Mouse (Mus musculus) thymus, adult 2 months (tissue): ENCODE measurements around the gene Zfp276. TPM values are rescaled to one million over a fixed set of nuclear protein-coding genes. Genes with fewer than 3 reads are reported as not detected.

Experiments
- DNase-seq: peaks from one replicate; pipeline ENCODE4 v3.0.0; 2021
- H3K27ac ChIP-seq: fragments of 200-500 bp; 2 replicates; pipeline ENCODE4 v1.5.1; 2012; ENCODE audit warnings: low read length, control low read depth; ENCODE audit not compliant: control insufficient read depth, insufficient read depth
- H3K27me3 ChIP-seq: fragments of 200-500 bp; 2 replicates; pipeline ENCODE4 v1.6.1; 2012; ENCODE audit warnings: mild to moderate bottlenecking, low read length, moderate library complexity, mixed read lengths; ENCODE audit not compliant: control insufficient read depth, insufficient read depth
- H3K36me3 ChIP-seq: fragments of 200-500 bp; 2 replicates; pipeline ENCODE4 v1.6.1; 2012; ENCODE audit warnings: mild to moderate bottlenecking, low read length, moderate library complexity; ENCODE audit not compliant: control insufficient read depth, insufficient read depth
- H3K4me1 ChIP-seq: fragments of 200-500 bp; replicated peaks from 2 replicates; pipeline ENCODE4 v1.6.1; 2012; ENCODE audit warnings: low read length; ENCODE audit not compliant: control insufficient read depth, insufficient read depth
- H3K4me3 ChIP-seq: fragments of 200-500 bp; 2 replicates; pipeline ENCODE4 v1.5.1; 2012; ENCODE audit warnings: mild to moderate bottlenecking, low read length, control low read depth, moderate library complexity; ENCODE audit not compliant: control insufficient read depth, insufficient read depth
- CTCF ChIP-seq: fragments of 200-500 bp; IDR thresholded peaks from 2 replicates; pipeline ENCODE4 v1.5.1; 2012; ENCODE audit warnings: mild to moderate bottlenecking, control low read depth, low read length, moderate library complexity, borderline replicate concordance; ENCODE audit not compliant: control insufficient read depth, poor library complexity, insufficient read depth; ENCODE audit errors: extremely low read depth
- POLR2A ChIP-seq: fragments of 200-500 bp; IDR thresholded peaks from 2 replicates; pipeline ENCODE4 v1.6.1; 2012; ENCODE audit warnings: mild to moderate bottlenecking, low read length, control low read depth, moderate library complexity; ENCODE audit not compliant: control insufficient read depth, poor library complexity, insufficient read depth; ENCODE audit errors: extremely low read depth
- WGBS: fragments of 180-500 bp; shearing (Covaris S2); methylation state at CpG from one replicate; pipeline ENCODE4 v1.1.7; 2018; 5-methylcytosine and 5-hydroxymethylcytosine counted together
- polyA plus RNA-seq: library from polyadenylated mRNA; depleted of rRNA; stranded (reverse); fragments of >200 nt; gene quantifications from 2 replicates; pipeline ENCODE4 v1.2.3, GENCODE M21; 2012

Zfp276 gene
- polyA plus RNA-seq, 1 experiment: 82.4 TPM

DNA sequence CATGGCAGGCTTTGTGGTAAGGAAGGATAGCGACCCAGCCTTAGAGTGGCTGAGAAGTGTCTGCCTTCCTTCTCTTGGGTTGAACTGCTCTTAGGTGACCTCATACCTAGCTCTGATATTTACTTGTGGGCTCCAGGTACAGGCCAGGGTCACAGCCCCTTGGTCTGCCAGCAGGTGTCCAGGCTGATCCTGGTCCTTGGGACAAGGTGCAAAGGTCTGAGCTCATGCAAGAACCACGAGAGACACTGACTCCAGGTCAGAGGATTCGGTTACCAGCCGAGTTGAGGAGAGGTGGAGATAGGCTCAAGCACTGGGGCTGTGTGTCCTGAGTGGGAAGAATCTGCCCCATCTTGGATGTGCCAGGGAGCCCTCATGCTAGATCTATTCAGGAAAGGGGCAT is 9.6 kb upstream of the Zfp276 start:
- H3K27me3 ChIP-seq: no peaks in the 10 kb centered on the region
- WGBS: 95% methylated on average over 4 of the region's 4 CpGs
- no peak for DNase-seq
- peaks cover 22% of the 10 kb centered on the region for H3K36me3 ChIP-seq
- no peak for TF ChIP-seq CTCF
- TF ChIP-seq POLR2A: no peak
- no peaks in the 10 kb centered on the region for H3K4me1 ChIP-seq
- no peak overlapping the region for H3K4me3 ChIP-seq
- no peak overlapping the region for H3K27ac ChIP-seq

DNA sequence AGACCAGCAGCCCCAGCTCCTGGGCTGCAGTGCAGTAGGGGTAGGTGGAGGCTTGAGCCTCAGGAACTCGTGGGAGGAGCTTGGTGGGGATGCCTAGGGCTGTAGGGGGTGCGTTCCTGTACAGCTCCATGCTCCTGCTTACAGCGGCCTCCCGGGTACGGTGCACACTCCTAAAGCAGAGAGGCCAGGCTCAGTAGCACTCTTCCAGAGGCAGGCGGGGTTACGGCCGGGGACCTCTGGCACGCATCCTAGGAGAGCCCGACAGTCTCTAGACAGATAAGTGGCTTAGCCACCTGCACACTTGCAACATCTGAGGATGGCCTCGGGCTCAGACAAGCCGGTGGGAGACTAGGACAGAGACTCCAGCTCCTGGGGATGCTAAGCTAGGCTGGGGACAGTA is 8.5 kb upstream of the Zfp276 start:
- no peak for DNase-seq
- WGBS: 95% methylated on average over 12 of the region's 12 CpGs
- no peaks in the 10 kb centered on the region for H3K4me1 ChIP-seq
- H3K36me3 ChIP-seq: peaks cover 22% of the 10 kb centered on the region
- TF ChIP-seq POLR2A (no peak), CTCF (no peak)
- no peaks in the 10 kb centered on the region for H3K27me3 ChIP-seq
- H3K4me3 ChIP-seq: no peak overlapping the region
- H3K27ac ChIP-seq: no peak overlapping the region

DNA sequence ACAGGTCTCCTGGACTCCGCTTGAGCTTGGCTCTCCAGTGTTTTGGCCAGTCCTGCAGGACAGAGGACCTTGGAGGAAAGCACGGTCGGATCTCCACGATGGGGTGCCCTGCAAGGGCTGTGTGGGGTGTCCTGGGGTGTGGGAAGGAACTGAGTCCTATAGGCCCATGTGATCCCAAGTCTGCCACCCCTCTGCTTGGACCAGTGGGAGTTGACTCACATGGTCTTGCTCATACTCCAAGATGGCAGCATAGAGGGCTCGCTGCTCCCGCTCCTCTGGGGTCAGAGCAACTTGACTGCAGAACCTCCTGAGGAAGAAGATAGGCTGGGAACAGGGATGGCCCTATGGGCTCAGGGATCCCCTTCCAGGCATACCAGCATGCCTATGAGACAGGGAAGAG is 6.2 kb upstream of the Zfp276 start:
- WGBS: 100% methylated on average over 6 of the region's 6 CpGs

DNA sequence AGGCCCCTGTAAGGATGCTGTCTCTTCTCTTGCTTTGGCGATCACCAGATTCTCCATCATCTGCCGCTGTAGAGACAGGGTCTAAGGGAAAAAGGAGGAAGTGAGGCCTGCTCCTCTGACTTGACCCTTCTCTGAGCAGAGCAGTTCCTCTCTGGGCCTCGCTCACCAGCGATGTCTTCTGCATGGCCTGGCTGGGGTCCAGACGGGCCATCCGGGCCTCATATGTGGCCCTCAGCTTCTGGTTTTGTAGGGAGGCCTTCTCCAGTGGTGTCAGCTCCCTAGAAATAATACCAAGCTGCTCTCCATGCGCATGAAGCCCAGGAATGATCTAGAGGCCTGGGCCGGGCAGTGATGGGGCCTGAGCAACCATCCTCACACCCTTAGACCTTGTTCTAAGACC is 5.4 kb upstream of the Zfp276 start:
- no peak overlapping the region for H3K27ac ChIP-seq
- H3K36me3 ChIP-seq: peaks cover 22% of the 10 kb centered on the region

More for the DNA sequence above, 6.2 kb upstream of the Zfp276 start:
- H3K4me1 ChIP-seq: no peaks in the 10 kb centered on the region
- no peak overlapping the region for H3K4me3 ChIP-seq
- TF ChIP-seq CTCF (no peak), POLR2A (no peak)
- peaks cover 22% of the 10 kb centered on the region for H3K36me3 ChIP-seq
- no peak overlapping the region for H3K27ac ChIP-seq
- no peaks in the 10 kb centered on the region for H3K27me3 ChIP-seq
- DNase-seq: no peak

DNA sequence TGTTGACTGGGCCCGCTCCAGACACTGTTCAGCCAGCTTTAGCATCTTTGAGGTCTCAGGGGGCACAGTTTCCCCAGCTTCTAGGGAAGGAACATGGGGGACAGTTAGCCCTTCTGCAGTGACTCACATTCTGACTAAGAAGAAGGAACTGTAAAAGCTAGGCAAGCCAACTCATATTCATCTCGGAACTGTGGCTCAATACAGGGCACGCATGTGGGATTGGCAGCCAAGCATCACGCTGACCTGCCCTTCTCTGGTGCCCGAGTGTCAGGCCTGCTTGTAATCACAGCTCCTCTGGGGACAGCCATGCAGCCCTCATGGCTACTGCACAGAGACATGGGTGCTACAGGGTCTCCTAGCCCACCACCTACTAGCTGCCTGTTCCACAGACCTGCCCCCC is 3.1 kb upstream of the Zfp276 start:
- Histone ChIP-seq H3K36me3 (peaks cover 19% of the 10 kb centered on the region), H3K27me3 (no peaks in the 10 kb centered on the region), H3K4me3 (no peak overlapping the region), H3K4me1 (peaks cover 15% of the 10 kb centered on the region), H3K27ac (no peak overlapping the region)
- 96% methylated on average over 5 of the region's 5 CpGs for WGBS
- no peak for DNase-seq
- TF ChIP-seq CTCF (no peak), POLR2A (no peak)

More for the DNA sequence above, 5.4 kb upstream of the Zfp276 start:
- Histone ChIP-seq H3K4me3 (no peak overlapping the region), H3K4me1 (peaks cover 5% of the 10 kb centered on the region), H3K27me3 (no peaks in the 10 kb centered on the region)
- TF ChIP-seq CTCF (no peak), POLR2A (no peak)
- DNase-seq: no peak
- WGBS: 81% methylated on average over 8 of the region's 8 CpGs

DNA sequence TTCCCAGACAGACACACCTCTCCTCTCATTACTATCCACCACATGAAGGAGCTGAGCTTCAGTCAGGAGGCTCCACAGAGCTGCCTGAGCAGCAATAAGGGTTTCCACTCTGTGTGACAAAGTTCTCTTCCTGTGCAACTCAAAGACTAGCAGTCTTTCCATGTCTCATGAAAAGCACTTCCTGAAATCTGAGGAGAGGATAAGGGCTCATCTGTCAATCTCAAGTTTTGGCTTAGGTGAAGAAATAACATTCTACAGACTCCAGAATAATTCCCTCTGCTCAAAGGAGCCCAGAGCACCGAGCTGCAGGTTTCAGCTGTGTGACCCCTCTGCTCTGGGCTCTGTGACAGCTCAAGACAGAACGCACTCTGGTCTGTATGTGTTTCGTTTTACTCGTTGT is 1.1 kb upstream of the Zfp276 start:
- Histone ChIP-seq H3K4me1 (peaks cover 15% of the 10 kb centered on the region), H3K36me3 (peaks cover 5% of the 10 kb centered on the region), H3K27me3 (no peaks in the 10 kb centered on the region), H3K27ac (no peak overlapping the region), H3K4me3 (no peak overlapping the region)
- no peak for TF ChIP-seq CTCF
- 51% methylated on average over 4 of the region's 4 CpGs for WGBS
- no peak for DNase-seq

DNA sequence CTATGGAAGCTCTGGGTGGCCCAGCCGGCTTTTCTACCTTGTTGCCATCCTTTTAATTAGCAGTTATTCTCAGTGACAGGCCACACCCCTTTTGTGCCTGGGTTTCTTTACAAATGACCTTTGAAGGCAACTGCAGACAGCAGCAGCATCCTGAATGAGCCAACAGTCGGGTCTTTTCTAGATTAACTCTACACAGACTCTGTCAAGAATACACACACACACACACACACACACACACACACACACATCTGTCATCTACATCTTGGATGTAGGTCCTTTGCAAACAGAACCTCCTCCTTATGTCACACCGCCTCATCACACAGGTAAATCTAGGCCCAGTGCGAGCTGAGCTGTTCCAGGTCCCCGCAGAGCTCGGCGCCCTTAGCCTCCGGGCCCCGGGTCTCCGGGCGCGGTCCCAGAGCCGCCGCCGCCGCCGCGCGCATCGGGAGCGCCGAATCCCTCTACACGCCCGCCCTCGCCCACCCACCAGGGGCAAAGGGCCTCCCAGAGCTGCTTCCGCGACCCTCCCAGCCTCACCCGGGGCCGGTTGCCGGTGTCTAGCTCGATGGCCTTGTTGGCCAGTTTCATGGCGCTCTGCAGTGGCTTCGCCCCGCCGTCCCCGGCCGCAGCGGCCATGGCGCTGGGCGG is 420 bp upstream of the Zfp276 start:
- TF ChIP-seq CTCF (peak; percentile 39; the same call in 1 of the 2 replicates), POLR2A (0 out of 2 replicates have a peak, but pooled peaks have one; percentile 23)
- Histone ChIP-seq H3K4me1 (peaks cover 15% of the 10 kb centered on the region), H3K27me3 (no peaks in the 10 kb centered on the region), H3K36me3 (no peaks in the 10 kb centered on the region), H3K4me3 (peak overlapping the region; percentile 91), H3K27ac (no peak overlapping the region)
- no peak for DNase-seq
- under 1% methylated on average over 40 of the region's 40 CpGs for WGBS
